Mouse (Mus musculus) neural tube, embryonic 15.5 days (tissue): ENCODE measurements around the gene Olfr67. TPM values are rescaled to one million over a fixed set of nuclear protein-coding genes. Genes with fewer than 3 reads are reported as not detected.
"Not testable (repeated sequence)": the region's sequence is repeated elsewhere in the genome, so short reads cannot be mapped to it uniquely, and the experiment has no call there.

Source experiments
- ATAC-seq: fragments of 200-750 bp; cut with Nextera tagmentation; 2 replicates; pipeline ENCODE4 v1.8.0; 2017; ENCODE audit warnings: mild to moderate bottlenecking, moderate TSS enrichment, moderate library complexity; ENCODE audit not compliant: low FRiP score
- H3K27ac ChIP-seq: fragments of 300-500 bp; sonication (generic); replicated peaks from 2 replicates; pipeline ENCODE4 v1.5.1; 2015; ENCODE audit warnings: mild to moderate bottlenecking, inconsistent platforms
- H3K27me3 ChIP-seq: fragments of 300-500 bp; sonication (generic); replicated peaks from 2 replicates; pipeline ENCODE4 v1.6.1; 2015; ENCODE audit warnings: inconsistent platforms
- H3K36me3 ChIP-seq: fragments of 300-500 bp; sonication (generic); 2 replicates; pipeline ENCODE4 v1.6.1; 2015; ENCODE audit warnings: inconsistent platforms
- H3K4me1 ChIP-seq: fragments of 300-500 bp; sonication (generic); 2 replicates; pipeline ENCODE4 v1.6.1; 2015; ENCODE audit warnings: inconsistent platforms
- H3K4me2 ChIP-seq: fragments of 300-500 bp; sonication (generic); 2 replicates; pipeline ENCODE4 v1.6.1; 2015; ENCODE audit warnings: inconsistent platforms, mild to moderate bottlenecking, moderate library complexity
- H3K4me3 ChIP-seq: fragments of 300-500 bp; sonication (generic); replicated peaks from 2 replicates; pipeline ENCODE4 v1.5.1; 2015; ENCODE audit warnings: mild to moderate bottlenecking, inconsistent platforms
- H3K9ac ChIP-seq: fragments of 300-500 bp; sonication (generic); replicated peaks from 2 replicates; pipeline ENCODE4 v1.6.1; 2015; ENCODE audit warnings: mild to moderate bottlenecking, inconsistent platforms
- H3K9me3 ChIP-seq: fragments of 300-500 bp; sonication (generic); replicated peaks from 2 replicates; pipeline ENCODE4 v1.6.1; 2016; ENCODE audit warnings: inconsistent platforms
- WGBS: fragments of 180-500 bp; shearing (Covaris S2); methylation state at CpG from one replicate; pipeline ENCODE4 v1.1.7; 2015; ENCODE audit warnings: mixed read lengths; 5-methylcytosine and 5-hydroxymethylcytosine counted together
- polyA plus RNA-seq: library from polyadenylated mRNA; unstranded; fragments of >200 nt; fragmentation: Nextera tagmentation; extraction: Ambion mirVana; gene quantifications from 2 replicates; pipeline ENCODE4 v1.2.1, GENCODE M21; 2015

Olfr67 gene
- polyA plus RNA-seq, 1 experiment from 2014 or later = not detected

- Histone ChIP-seq H3K4me3 (no peak overlapping the region), H3K4me2 (no peak overlapping the region)
- 86% methylated on average over 3 of the region's 3 CpGs for WGBS
These were observed 19.1 kb upstream of the Olfr67 start for GRCm38 (mm10) chr7:103810746-103811145.

GRCm38 (mm10) chr7:103810296-103810695, 18.7 kb upstream of the Olfr67 start:
- 81% methylated on average over 1 of the region's 1 CpGs for WGBS
- Histone ChIP-seq H3K4me2 (no peak overlapping the region), H3K27me3 (no peaks in the 10 kb centered on the region), H3K4me1 (no peaks in the 10 kb centered on the region), H3K27ac (no peak overlapping the region), H3K4me3 (no peak overlapping the region), H3K9me3 (no peaks in the 10 kb centered on the region), H3K36me3 (no peaks in the 10 kb centered on the region), H3K9ac (no peak overlapping the region)
- ATAC-seq = no peak

More at GRCm38 (mm10) chr7:103810746-103811145, 19.1 kb upstream of the Olfr67 start:
- H3K27me3 ChIP-seq = no peaks in the 10 kb centered on the region
- H3K4me1 ChIP-seq = no peaks in the 10 kb centered on the region
- no peak overlapping the region for H3K27ac ChIP-seq
- no peak for ATAC-seq
- no peaks in the 10 kb centered on the region for H3K9me3 ChIP-seq
- no peak overlapping the region for H3K9ac ChIP-seq
- no peaks in the 10 kb centered on the region for H3K36me3 ChIP-seq

GRCm38 (mm10) chr7:103809801-103810155, 18.2 kb upstream of the Olfr67 start:
- ATAC-seq = no peak
- Histone ChIP-seq H3K9me3 (no peaks in the 10 kb centered on the region), H3K9ac (no peak overlapping the region), H3K36me3 (no peaks in the 10 kb centered on the region), H3K27ac (no peak overlapping the region), H3K4me2 (no peak overlapping the region), H3K27me3 (no peaks in the 10 kb centered on the region), H3K4me1 (no peaks in the 10 kb centered on the region), H3K4me3 (no peak overlapping the region)
- 76% methylated on average over 1 of the region's 1 CpGs for WGBS

GRCm38 (mm10) chr7:103808971-103809800, 17.6 kb upstream of the Olfr67 start:
- Histone ChIP-seq H3K27ac (no peak overlapping the region), H3K4me3 (no peak overlapping the region), H3K4me2 (no peak overlapping the region), H3K27me3 (no peaks in the 10 kb centered on the region), H3K36me3 (no peaks in the 10 kb centered on the region), H3K4me1 (no peaks in the 10 kb centered on the region), H3K9me3 (no peaks in the 10 kb centered on the region), H3K9ac (no peak overlapping the region)
- no peak for ATAC-seq
- 72% methylated on average over 5 of the region's 5 CpGs for WGBS

- H3K36me3 ChIP-seq, ATAC-seq, H3K9me3 ChIP-seq, H3K27ac ChIP-seq, H3K4me3 ChIP-seq, H3K9ac ChIP-seq, H3K4me2 ChIP-seq, H3K27me3 ChIP-seq, H3K4me1 ChIP-seq: not testable (repeated sequence)
- WGBS = 86% methylated on average over 2 of the region's 2 CpGs
These were observed 16.5 kb upstream of the Olfr67 start for GRCm38 (mm10) chr7:103808120-103808519.

- H3K27ac ChIP-seq = no peak overlapping the region
- no peak overlapping the region for H3K9ac ChIP-seq
- no peak for ATAC-seq
- WGBS = 75% methylated on average over 1 of the region's 1 CpGs
- H3K27me3 ChIP-seq = no peaks in the 10 kb centered on the region
- no peaks in the 10 kb centered on the region for H3K36me3 ChIP-seq
- H3K9me3 ChIP-seq = no peaks in the 10 kb centered on the region
- no peak overlapping the region for H3K4me3 ChIP-seq
- H3K4me2 ChIP-seq = no peak overlapping the region
- no peaks in the 10 kb centered on the region for H3K4me1 ChIP-seq
These were observed 15.2 kb upstream of the Olfr67 start for GRCm38 (mm10) chr7:103806856-103807255.

GRCm38 (mm10) chr7:103792669-103793388, 1.2 kb upstream of the Olfr67 start:
- ATAC-seq = no peak
- WGBS = 41% methylated on average over 4 of the region's 4 CpGs
- H3K9me3 ChIP-seq = no peaks in the 10 kb centered on the region

GRCm38 (mm10) chr7:103779598-103779997, 12.0 kb downstream of the Olfr67 start, which contains the start of gene Olfr68:
Gene Olfr68 (minus strand): TSS chr7:103779698.
- no peaks in the 10 kb centered on the region for H3K27me3 ChIP-seq
- H3K4me3 ChIP-seq = no peak within 1 kb of the TSS
- no peak for ATAC-seq
- H3K9me3 ChIP-seq = no peaks in the 10 kb centered on the region
- no peak within 1 kb of the TSS for H3K27ac ChIP-seq
- no peak within 1 kb of the TSS for H3K4me2 ChIP-seq
- no peaks in the 10 kb centered on the region for H3K4me1 ChIP-seq
- no peaks in the 10 kb centered on the region for H3K36me3 ChIP-seq
- no peak within 1 kb of the TSS for H3K9ac ChIP-seq
- 77% methylated on average over 3 of the region's 3 CpGs for WGBS

More at GRCm38 (mm10) chr7:103792669-103793388, 1.2 kb upstream of the Olfr67 start:
- Histone ChIP-seq H3K36me3 (no peaks in the 10 kb centered on the region), H3K4me2 (no peak overlapping the region), H3K4me1 (no peaks in the 10 kb centered on the region), H3K27ac (no peak overlapping the region), H3K9ac (no peak overlapping the region), H3K4me3 (no peak overlapping the region), H3K27me3 (no peaks in the 10 kb centered on the region)

- not testable (repeated sequence) for H3K36me3 ChIP-seq, H3K4me2 ChIP-seq, H3K4me1 ChIP-seq, H3K9ac ChIP-seq, H3K9me3 ChIP-seq, H3K4me3 ChIP-seq, ATAC-seq, H3K27me3 ChIP-seq, H3K27ac ChIP-seq
- 93% methylated on average over 4 of the region's 4 CpGs for WGBS
These were observed 14.0 kb downstream of the Olfr67 start for GRCm38 (mm10) chr7:103777652-103778051.

- no peaks in the 10 kb centered on the region for H3K4me1 ChIP-seq
- H3K27ac ChIP-seq = no peak within 1 kb of the TSS
- H3K36me3 ChIP-seq = no peaks in the 10 kb centered on the region
- no peak within 1 kb of the TSS for H3K4me3 ChIP-seq
- H3K4me2 ChIP-seq = no peak within 1 kb of the TSS
- WGBS = 79% methylated on average over 2 of the region's 2 CpGs
- ATAC-seq = no peak
- H3K9ac ChIP-seq = no peak within 1 kb of the TSS
- H3K9me3 ChIP-seq = no peaks in the 10 kb centered on the region
- H3K27me3 ChIP-seq = no peaks in the 10 kb centered on the region
These were observed 20.1 kb downstream of the Olfr67 start, which contains the start of gene Olfr69 for GRCm38 (mm10) chr7:103771494-103771893. Gene Olfr69 (minus strand): TSS chr7:103771594.

GRCm38 (mm10) chr7:103767687-103768086, 23.9 kb downstream of the Olfr67 start:
- not testable (repeated sequence) for H3K4me1 ChIP-seq, ATAC-seq, H3K9ac ChIP-seq, H3K27me3 ChIP-seq, H3K9me3 ChIP-seq, H3K4me3 ChIP-seq, H3K27ac ChIP-seq, H3K4me2 ChIP-seq, H3K36me3 ChIP-seq
- 93% methylated on average over 6 of the region's 6 CpGs for WGBS

GRCm38 (mm10) chr7:103762212-103762611, 29.4 kb downstream of the Olfr67 start:
- H3K27me3 ChIP-seq, H3K27ac ChIP-seq, H3K4me2 ChIP-seq, H3K9ac ChIP-seq, ATAC-seq, H3K4me3 ChIP-seq, H3K36me3 ChIP-seq, H3K4me1 ChIP-seq, H3K9me3 ChIP-seq: not testable (repeated sequence)
- 87% methylated on average over 6 of the region's 6 CpGs for WGBS
